Mouse (Mus musculus): Measurements from ENCODE around the gene Sash1.

The Sash1 gene

DNA sequence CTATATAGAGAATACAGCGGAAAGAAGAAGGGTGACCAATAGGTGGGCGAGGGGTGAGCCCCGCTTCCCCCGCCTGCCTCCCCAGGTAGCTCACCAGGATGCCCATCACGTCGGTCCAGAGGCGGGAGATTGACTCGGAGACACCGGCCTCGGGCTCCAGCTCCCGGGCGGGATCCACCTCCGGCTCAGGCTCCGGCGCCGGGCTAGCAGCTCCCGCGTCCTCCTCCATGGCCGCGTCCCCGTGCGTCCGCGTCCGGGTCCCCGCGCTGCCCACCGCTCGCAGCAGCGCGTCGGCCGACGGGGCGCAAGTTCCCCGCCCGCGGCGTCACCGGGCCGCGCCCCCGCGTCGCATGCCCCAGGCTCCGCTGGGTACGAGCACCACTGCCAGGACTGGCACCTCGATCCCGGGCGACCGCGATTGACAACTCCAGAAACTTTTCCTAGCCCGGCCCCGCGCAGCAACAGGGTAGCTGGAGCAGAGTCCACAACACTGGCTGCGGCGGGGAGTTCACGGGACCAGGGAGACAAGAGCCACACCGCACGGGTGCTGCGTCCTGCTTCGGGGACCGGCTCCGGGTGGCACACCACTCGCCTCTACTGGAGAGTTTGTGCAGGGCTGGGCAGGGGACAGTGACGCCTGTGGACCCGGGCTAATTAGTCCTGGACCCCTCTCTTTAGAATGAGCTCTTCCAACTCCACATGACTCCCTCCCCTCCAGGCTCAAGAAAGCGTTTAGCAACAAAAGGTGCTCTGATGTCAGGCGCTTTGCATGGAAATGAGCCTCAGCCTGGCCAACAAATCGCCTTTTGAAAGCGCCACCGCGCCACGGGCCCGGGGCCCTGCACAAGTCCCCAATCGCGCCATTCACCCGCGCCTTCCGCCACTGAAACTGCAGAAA is at the start of gene Sash1:
Gene Sash1 (minus strand): TSS at position 441 of the 898 bp plus-strand sequence.
- DNase-seq (ENCODE audit: low read depth, low spot score) = peak; percentile 66

GRCm38 (mm10) chr10:8935601-8936000 is 49.7 kb upstream of the Sash1 start:
- DNase-seq (ENCODE audit: low read depth, low spot score) = peak; percentile 69

- no peak for DNase-seq (ENCODE audit: low read depth, low spot score)
Observed at GRCm38 (mm10) chr10:8933451-8934372, 47.8 kb upstream of the Sash1 start.

DNA sequence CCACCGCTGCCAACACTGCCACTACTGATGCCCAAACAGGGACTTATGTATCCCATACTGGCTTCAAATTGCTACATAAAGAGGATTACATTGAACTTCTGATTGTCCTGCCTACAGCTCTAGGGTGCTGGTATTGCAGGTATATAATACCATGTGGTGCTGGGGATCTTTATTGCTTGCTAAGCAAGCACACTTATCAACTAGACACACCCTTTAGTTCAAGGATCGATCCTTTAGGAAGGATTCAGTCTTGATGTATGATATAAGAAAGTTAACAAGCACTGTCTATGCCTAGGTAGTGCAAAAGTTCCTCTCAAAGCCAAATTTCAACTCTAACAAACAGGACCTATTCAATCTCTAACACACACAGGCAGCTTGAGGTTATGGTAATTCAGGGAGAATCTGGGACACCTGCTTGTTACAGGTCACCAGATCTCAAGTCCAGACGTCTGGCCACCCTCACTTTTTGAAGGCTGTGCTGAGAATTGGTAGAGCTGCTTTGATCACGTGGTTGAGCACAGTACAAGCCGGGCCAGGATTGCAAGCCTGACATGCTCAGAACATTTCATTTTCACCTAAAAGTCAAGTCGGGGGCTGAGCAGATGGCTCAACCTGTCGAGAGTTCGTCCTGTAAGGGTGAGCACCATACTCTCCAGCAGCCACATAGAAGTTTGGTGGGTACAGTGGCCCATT is 45.8 kb upstream of the Sash1 start:
- DNase-seq (ENCODE audit: low read depth, low spot score) = no peak

GRCm38 (mm10) chr10:8930672-8931071 is 44.8 kb upstream of the Sash1 start:
- no peak for DNase-seq (ENCODE audit: low read depth, low spot score)

DNA sequence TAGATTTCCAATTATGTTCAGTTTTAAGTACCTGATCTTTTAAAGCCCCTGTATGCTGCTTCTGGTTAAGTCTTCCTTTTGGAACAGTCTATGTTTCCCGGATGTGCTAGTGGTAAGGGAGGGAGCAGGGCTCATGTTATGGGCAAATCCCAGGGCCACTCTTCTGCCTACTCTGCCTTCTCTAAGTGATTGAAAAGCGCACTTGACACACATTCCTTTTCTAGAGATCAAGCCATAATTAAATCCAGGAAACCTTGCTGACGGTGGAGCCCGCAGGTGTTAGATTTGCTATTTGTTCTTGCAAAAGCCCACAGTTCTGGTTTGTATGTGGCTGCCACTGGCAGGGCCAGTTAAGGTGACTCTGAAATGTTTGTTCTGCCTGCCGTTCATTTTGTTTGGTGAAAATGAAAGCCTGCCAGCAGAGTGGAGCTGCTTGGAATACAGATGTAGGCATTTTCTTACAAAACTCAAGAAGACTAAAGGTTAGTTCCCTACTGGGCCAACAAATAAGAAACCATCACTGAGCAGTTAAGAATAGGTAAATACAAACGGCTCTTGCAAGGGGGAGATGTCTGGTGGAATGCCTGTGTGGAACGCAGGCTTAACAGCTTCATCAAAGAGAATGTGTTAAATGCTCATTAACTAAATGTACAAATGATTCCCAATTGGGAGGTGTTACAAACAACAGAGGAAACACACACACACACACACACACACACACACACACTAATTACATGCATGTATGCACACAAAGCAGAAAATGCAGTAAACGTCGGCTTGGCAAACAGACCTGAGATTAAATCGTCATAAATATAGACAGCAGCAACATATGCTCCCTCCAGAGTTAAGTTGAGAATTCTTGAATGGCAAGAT is 43.1 kb upstream of the Sash1 start:
- no peak for DNase-seq (ENCODE audit: low read depth, low spot score)

GRCm38 (mm10) chr10:8928261-8928660 is 42.4 kb upstream of the Sash1 start:
- DNase-seq (ENCODE audit: low read depth, low spot score) = no peak

DNA sequence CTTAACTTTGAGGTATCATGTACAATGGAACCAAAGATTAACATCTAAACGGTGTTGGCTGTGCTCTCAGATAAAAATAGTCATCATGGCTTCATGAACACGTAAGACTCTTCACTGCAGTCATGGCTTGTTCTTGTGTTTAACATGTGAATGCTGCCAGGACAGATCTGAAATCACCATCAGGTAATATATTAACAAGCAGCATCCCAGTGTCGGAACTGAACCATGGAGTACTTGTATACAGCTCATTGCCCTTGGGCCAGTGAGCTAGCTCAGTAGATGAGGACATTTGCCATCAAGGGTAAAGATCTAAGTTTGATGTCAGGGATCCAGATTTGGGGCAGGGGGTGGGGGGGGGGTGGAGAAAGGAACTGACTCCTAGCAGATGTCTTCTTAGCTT is 41.0 kb upstream of the Sash1 start:
- no peak for DNase-seq (ENCODE audit: low read depth, low spot score)

DNA sequence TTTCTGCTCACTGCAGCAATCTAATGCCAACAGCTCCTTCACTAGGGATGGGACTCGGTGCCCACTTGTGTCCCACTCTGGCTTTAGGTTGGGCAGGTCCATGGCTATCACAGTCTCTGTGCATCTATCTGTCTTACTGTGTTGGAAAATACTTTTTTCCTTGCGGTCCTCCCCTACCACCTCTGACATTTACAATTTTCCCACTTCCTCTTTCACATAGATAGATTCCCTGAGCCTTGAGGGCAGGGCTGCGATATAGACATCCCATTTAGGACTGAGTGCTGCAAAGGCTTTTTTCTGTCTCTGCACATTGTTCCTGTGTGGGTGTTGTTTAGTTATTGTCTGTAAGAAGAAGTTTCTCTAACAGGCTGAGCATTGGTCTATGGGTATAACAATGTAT is 40.4 kb upstream of the Sash1 start:
- DNase-seq (ENCODE audit: low read depth, low spot score) = no peak

DNA sequence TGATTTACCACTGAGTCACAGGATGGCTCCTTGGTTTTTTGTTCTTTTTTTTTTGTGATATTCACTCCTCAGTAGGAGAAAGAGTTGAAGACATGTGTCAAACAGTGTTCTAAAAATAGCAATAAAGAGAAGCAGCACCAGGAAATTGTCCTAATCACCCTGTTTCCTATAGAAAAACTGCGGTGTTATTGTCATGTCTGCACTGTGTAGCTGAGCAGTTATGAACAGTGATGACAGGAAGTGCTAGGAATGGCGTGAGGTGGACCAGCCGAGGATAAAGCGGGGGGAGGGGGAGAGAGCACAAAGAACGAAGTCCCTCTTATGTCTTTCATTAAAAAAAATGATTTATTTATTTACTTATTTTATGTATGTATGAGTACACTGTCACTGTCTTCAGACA is 39.4 kb upstream of the Sash1 start:
- no peak for DNase-seq (ENCODE audit: low read depth, low spot score)

DNA sequence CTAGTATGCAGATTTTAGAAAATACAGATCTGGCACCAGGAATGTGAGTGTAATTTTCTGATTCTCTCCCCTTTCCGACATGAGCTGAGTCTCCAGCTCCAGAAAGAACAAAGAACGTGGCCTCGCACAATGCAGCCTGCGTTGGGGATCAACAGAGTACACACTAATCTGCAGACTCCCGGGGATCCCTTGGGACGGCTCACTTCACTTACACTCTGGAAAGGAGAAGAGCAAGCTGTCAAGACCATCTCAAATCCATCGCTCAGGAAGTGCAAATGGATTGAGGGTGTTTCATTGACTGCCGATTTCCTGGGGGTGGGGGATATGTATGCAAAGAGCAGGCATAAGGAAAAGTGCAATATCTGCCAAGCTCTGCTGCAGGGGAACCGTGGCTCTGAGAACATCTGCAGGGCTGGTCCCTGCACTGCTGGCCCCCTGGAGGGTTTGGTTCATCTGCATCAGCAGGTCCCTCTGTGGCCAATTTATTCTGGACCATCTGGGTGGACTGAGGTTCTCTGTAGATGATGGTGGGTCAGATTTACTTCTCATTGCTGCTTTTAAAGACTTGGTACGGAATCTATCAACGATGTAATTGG is 35.3 kb upstream of the Sash1 start:
- DNase-seq (ENCODE audit: low read depth, low spot score) = no peak

DNA sequence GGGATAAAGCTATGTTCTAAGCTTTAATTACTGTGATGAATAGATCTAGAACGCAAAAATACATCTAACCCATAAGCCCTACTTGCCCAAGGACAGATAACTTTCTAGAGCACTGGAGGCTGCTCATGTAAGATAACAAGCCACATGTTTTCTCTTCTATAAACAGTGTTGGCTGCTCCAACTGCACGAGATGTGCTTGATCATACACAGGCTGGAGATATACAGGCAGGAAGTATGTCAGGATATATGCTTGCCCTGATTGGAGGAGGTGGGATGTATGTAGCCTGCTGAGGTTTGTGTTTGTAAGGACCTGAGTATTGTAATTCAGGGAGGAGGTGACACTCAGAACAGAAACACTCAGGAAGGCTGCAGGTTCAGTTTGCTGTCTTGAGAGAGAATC is 31.9 kb upstream of the Sash1 start:
- DNase-seq (ENCODE audit: low read depth, low spot score) = no peak

GRCm38 (mm10) chr10:8917350-8917749 is 31.5 kb upstream of the Sash1 start:
- DNase-seq (ENCODE audit: low read depth, low spot score) = peak; percentile 38

DNA sequence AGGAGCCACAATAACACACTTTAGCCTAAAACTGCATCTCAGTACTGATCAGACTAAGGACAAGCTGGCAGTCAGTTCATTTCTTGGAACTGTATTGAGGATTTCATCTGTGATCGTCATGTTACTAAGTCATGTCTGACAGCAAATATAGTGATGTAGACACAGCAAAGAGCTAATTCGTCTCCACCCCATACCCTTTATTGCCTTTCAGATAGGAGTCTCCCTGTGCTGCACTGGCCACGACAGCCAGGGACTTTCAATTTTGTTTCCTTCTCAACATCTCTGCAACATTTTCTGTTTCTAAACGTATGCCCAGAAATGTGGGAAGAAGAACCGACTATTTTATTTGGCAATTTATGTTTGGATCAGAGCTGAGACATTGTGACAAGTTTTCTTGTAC is 29.9 kb upstream of the Sash1 start:
- no peak for DNase-seq (ENCODE audit: low read depth, low spot score)

DNA sequence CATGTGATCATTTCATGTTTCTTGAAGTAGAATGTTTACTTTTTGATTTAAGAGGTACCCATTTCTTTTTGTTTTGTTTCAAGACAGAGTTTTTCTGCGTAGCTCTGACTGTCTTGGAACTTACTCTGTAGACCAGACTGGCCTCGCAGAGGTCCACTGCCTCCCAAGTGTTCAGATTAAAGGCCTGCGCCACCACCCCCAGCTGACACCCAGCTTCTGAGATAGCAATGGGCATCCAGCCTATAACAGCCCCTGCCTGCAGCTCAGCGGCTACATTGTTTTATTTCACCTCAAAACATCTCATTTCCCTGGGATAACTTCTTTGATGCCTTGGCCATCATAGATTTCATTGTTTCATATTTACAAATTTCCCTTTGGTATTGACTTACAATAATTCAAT is 28.0 kb upstream of the Sash1 start:
- no peak for DNase-seq (ENCODE audit: low read depth, low spot score)

DNA sequence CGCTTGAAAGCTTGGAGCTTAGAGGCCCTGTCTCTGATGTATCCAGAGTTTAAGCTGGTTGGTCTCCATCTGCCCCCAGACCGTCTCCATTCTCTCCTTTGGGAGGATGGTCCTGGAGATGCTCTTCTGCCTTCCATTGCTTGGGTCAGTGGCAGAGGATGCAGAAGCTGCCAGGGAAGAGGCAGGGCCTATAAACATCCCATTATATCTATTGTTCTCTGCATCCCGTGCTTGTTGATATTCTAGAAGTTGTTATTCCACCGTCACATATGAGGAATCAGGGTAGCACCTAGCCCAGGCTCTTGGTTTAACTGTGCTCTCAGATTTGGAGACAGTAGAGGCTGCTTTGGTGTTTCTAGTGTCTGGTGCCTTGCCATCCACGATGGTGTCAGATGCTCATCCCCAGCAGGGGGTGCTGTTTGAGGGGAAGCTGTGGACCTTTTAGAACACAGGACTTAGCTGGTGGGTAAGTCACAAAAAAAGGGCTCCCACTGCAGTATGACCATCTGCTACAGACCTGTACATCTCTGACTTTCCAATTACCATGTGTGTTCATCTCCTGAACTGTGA is 26.9 kb upstream of the Sash1 start:
- DNase-seq (ENCODE audit: low read depth, low spot score) = no peak

GRCm38 (mm10) chr10:8912213-8912612 is 26.3 kb upstream of the Sash1 start:
- DNase-seq (ENCODE audit: low read depth, low spot score) = no peak

DNA sequence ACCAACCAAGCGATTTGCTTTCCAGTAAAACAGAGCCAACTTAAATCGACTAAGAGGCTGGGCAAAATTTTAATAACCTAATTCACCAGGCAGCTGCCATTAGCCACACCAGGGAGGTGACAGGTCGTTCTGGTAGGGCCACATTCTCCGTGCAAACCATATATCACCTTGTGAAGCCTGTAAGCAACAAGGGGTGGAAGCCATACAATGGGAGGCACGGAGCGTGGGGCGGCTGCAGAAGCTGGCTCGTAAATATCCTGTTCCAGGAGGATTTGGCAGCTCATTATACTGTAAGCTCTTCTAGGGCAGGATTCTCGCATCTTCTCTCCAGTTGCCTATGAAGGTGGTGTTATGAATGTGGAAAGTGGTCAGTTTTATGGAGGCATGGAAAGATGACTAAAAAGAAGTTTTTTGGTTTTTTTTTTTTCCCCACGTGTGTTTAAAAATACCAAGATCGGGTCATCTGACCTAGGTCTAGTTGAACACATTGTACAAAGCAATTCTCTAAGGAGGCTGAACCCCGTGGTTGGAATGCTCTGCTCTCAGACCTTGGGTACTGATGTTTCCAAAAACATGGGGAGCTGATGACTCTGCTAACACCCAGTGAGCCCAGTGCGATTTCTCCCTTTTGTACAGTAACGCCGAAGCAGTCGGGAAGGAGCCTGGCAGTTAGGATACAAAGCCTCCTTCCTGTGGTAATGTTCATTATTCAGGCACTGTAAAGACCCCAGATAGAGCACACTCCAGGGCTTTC is 24.5 kb upstream of the Sash1 start:
- peak; percentile 49 for DNase-seq (ENCODE audit: low read depth, low spot score)

GRCm38 (mm10) chr10:8903086-8903485 is 17.2 kb upstream of the Sash1 start:
- no peak for DNase-seq (ENCODE audit: low read depth, low spot score)

Data from skeletal muscle tissue, adult 2 months (tissue).